Mouse (Mus musculus) cerebellum, postnatal 10 days (tissue): Measurements from ENCODE around the gene Teddm1a.
"Not testable (repeated sequence)": the region's sequence is repeated elsewhere in the genome, so short reads cannot be mapped to it uniquely, and the experiment has no call there.

Experiments
- DNase-seq, 2 experiments: peaks; one replicate each; pipeline ENCODE4 v3.0.0; 2021; ENCODE audit warnings: mixed read lengths in 2 of 2

Teddm1a gene

DNA sequence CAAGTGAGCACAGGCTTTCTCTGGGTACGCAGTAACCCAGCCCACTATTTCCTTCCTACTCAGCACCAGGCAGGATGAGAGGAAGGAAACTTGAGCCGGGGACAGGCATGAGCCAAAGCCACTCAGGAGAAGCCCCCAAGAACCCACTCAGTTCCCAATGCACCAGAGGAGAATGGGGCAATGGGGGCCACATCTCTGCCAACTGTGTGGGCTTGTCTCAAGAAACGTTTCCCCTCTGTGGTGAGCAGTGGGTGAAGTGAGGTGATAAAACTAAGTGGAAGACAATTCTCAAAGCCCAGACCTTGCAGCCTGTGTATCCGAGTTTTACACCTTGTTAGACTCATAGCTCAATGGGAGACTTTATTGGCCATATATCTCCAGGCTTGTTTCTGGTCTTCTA is at the start of gene Teddm1a:
Teddm1a (plus strand) TSS at position 301 of the 400 bp plus-strand sequence.
- no peak for DNase-seq

DNA sequence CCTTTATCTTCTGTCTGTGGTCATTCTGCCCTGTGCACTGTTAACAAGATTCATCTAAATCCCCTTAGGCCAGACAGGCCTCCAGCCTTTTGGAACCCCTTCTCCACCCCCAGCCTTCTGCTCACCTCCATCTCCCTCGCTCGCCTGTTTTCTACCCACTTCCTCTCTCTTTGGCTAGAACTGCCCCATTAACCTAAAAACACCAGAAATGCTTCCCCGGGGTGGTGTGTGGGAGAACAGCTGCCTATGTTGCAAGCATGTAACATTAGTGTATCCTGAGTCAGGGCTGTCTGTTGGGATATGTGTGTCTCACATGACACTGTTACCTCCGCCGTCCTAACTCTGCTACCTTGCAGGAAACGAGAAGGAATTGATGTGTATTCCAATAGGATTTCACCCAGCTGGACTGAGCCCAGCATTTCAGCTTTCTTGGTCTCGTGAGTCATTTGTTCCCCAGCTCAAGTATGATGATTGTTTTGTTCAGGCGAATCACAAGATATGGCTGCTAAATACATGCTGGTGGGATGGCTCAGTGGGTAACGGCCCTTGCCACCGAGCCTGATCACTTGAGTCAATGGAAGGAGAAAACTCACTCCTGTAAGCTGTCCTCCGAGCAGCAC is 49.3 kb upstream of the Teddm1a start:
- DNase-seq, result no peak

DNA sequence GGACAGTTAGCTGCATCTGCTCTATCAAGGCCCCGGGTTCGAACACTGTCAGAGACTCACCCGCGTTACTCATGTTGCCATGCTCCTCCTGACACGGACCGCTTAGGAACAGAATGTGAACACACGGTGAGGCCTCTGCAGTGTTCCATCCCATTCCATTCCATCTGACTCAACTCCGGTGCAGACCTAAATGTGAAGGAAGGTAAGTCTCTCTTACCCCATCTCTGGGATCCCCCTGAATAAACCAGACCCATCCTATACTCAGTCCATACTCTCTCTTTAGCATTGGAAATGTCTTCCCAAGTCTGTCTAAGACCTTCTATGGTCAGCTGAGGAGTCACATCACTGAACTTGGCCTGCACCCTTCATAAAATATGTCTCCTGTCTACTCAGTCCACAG is 47.5 kb upstream of the Teddm1a start, which contains the start of gene Rgsl1:
Rgsl1 (minus strand) TSS at position 101 of the 400 bp plus-strand sequence.
- DNase-seq, result no peak

DNA sequence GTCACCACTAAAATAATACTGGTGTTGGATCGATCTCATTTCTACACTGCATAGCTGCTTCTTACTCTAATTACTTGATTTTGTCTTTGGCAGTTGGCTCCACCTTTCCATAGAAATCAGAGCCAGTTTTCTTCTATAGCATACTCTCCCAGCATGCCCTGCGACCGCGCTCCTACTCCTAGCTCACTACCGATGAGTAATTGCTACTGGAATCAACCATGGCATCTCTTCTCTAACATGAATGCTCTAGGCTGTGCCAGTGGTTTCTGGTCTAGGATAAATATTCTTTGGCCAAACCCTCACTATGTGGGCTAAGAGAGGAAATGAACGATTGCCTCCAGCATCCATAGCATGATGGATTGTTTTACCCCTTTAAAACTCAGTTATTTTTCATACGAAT is 45.1 kb upstream of the Teddm1a start:
- DNase-seq, result no peak

DNA sequence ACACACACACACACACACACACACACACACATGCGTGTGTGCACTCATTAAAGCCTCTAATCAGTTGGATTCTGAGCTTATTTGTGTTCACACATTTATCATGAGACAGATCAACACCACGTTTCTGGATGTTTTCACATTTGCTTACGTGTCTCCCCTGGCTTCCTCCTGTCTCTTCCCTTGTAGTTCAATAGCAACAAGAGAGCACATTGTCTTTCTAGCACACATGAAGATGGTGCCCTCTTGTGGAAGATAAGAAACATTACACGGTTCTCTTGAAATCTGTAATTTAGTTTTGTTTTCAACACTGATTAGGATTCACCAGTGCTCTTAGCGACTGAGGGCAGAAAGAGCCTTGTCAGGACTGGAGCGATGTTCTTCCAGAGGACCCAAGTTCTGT is 44.7 kb upstream of the Teddm1a start:
- DNase-seq, result peak; percentile 5 to 25

DNA sequence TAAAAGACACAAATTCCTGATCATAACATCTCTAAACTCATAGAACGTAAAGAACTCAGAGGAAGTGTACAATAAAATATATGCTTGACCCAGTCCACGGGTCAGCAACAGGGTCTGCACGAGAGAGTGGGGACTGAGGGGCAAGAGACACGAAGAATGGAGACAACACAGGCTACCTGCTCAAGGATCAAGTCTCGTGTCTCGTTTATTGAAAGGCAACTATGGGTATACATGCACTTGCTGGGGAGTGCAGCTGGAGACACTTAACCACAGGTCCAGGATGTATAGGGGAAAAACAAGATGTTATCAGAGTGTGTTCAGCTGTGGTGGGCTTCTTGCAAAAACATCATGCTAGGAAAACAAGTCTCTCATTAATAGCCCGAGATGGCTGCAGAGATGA is 38.8 kb upstream of the Teddm1a start:
- DNase-seq, result not testable (repeated sequence)

DNA sequence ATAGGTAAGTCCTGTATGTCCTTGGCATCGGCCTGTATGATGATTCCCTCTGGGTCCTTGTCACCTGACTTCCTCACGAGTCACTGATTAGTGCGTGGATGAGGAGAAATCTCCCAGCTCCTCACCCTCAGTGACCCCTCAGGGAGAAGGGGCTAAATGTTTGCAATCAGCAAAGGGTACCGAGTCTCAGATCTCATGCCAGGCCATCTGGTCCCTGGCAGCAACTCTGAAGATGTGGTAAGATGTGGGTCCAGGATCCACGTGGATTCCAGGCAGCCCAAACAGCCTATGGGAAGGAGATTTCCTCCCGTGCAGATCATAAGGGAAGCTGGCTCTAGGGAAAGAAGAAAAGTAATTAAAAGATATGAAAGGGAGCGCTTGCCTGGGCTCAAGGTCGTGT is 35.6 kb upstream of the Teddm1a start:
- peak; percentile 47 to 54 for DNase-seq

DNA sequence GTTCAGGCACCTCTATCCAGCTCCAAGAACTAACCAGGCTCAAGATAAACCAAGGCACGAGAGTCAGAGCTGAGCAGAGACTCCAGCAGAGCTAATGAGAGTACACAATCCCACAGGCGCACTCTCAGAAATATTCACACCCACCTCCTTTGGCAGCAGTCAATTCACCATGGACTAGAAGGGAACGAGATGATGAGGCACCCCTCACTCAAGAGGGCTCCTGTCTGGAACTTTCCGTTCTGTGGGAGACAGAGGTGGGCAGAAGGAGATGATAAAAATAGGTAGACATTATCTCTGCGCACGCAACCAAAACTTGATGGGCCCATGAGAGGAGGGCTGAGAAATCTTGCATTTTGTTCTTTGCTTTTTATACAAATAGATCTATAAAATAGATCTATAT is 17.5 kb upstream of the Teddm1a start, which contains the start of gene Teddm1b:
Teddm1b (plus strand) TSS at position 301 of the 400 bp plus-strand sequence.
- DNase-seq, result no peak

DNA sequence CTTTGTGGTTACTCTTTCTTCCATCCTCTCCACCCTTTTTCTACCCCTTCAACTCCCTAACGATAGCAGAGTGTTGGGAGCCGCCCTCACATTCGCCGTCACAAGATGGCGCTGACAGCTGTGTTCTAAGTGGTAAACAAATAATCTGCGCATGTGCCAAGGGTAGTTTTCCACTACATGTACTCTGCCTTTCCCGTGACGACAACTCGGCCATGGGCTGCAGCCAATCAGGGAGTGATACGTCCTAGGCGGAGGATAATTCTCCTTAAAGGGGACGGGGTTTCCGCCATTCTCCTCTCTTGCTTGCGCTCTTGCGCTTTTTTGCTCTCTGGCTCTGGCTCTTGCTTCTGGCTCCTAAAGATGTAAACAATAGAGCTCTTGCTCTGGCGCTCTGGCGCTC is 11.2 kb upstream of the Teddm1a start:
- DNase-seq, result not testable (repeated sequence)

DNA sequence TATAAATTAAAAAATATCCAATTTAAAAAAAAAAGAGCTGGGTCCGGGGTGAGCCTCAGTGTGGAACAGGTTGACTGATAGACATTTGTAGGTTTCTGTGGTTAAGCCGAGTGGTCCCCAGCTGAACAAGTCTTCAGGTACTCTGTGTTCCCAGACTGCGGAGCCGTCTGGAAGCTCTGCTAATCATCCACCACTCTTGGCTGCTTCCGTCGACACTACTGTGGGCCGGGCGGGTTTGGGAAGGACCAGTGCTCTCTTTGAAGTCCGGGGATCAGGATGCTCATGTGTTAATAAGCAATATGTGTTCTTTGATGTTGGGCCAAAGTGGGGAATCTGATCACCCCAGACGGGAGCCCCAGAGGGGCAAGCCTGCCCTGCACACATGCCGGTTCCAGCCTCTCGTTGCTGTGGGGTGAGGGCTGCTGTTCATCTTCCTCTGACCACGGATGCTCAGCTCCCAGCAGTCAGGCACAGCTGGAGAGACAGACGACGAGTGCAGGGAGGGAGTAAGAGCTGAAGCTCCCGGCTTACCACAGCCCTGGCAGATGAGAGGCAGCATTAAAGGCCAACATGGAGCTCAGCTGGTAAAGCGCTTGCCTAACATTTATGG is 5.4 kb upstream of the Teddm1a start:
- DNase-seq, result no peak

DNA sequence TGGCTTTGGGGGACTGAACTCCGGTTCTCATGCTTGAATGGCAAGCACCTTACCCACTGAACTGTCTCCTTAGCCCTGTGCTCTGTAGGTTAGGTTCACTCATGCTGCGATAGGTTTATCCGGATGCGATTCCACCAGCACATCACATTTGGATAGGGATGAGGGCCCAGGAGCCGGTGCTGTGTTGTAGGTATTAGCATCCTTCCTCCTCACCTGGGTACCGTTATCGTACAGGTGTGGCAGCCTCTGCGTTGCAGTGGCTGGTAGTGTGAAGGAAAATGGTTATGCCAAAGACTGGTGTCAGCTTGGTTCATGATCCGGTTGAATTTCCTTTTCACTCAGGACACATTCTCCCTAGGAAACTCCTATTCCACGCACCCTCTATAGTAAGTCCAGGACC is 1.4 kb upstream of the Teddm1a start:
- DNase-seq, result no peak

DNA sequence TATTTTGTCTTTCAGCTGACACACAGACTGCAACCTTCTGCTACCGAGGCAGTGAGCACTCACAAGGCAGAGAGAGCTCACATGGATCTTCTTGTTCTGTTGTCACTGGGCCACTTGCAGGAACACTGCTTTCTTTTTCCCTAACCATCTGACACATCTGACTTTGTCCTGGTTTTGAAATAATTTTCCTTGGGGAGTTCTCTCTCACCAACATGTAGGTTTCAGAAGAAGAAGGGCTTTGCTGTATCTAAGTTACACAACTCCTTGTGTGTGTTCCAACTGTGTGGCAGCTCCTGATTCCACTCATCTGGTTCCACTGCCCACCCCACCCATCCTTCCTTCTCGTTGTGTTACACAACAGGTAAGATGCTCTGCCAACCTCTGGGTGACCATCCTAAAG is 2.2 kb downstream of the Teddm1a start:
- DNase-seq, result no peak

DNA sequence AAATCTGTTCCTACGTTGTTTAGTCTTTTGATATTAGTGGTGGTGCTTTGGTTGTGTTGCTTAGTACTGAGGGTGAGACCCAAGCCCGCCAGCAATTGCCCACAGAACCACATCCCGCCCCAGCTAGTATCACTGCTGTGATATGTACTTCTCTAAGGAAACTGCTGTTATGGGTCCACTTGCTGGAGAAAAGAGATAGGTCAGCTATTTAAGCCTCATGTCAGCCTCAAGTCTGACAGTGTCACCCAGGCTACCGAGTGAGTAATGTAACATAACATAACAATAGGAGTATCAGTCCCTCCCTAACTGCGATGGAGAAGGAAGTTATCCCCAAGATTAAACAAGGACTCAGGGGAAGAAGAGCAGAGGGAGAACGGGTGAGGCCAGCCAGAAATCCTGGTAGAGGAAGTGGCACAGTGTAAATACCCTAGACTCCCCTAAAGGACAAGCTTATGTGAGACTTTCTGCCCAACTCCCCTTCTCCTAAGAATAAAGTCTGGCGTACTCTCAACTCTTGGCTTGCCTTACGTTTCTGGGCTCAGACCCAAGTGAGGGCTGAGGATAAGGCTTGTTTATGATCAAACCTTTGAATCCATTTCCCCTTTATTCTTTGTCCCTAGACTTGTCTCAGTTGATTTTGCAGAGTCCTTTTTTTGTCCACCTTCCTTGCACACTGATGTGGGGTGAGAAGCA is 2.8 kb downstream of the Teddm1a start:
- DNase-seq, result no peak

DNA sequence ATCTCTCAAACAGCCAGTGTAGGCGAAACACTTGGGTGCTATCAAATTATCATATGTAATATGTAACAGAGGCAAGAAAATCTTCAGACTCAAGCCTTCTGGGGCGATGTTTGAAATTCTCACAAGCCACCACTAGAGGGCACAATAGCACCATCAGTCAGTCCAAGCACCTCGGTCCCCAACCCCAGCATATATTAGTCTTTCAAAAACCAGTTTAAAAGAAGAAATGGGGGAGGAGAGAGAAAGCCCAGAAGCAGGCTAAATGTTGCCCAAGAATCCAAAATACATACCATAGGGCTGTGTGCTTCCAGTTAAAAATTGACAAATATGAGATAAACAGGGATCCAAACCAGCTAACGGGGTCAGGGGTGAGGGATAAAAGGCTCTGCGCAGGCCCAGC is 3.4 kb downstream of the Teddm1a start:
- DNase-seq, result peak; percentile 84 to 89

DNA sequence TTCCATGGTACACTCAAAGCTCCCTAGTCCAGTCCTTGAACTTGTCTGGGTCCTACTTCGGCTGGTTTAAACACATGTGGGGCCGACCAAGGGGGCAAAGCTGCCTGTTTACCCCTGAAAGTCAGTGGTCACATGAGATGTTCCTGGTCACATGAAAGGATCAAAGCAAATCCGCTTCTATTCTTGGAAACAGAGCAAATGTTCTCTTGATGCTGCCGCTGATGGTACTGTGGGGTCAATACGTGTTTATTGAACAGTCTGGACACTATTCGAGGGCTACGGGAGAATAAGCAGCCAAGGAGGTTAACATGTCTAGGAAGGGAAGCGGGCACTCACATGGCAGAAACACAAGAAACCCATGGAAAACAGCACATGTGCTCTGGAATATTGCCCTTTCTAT is 5.7 kb downstream of the Teddm1a start:
- no peak for DNase-seq

DNA sequence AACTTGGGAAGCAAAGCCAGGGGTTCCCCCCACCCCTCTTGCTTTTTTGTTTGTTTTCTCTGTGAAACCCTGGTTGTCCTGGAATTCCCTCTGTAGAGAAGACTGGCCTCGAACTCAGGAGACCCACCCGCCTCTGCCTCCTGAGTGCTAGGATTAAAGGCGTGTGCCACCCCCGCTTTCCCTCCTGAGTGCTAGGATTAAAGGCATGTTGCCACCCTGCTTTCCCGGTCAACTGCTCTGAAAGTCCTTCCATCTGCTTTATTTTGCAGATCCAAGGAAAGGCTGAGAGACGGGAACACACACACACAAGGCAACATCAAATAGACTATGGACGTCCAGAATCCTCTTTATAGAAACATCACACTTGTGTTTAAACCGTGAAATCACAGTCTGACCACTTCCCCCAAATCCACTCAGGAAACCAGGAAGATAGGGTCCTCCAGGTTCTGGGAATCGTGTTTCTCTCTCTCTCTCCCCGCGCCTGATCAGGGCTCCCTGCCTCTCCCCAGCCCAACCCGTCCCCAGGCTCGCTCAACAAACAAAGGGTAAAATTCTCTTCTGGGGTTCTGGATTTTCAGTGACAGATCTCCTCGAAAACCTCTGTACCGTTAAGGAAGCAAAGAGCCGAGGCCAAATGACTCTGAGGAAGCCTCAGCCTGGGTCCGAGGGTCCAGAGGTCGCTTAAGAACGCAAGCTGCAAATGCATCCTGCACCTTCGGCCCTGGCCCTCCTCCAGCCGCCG is 7.6 kb downstream of the Teddm1a start:
- DNase-seq, result peak in 1 of 2 experiments; percentile 44

DNA sequence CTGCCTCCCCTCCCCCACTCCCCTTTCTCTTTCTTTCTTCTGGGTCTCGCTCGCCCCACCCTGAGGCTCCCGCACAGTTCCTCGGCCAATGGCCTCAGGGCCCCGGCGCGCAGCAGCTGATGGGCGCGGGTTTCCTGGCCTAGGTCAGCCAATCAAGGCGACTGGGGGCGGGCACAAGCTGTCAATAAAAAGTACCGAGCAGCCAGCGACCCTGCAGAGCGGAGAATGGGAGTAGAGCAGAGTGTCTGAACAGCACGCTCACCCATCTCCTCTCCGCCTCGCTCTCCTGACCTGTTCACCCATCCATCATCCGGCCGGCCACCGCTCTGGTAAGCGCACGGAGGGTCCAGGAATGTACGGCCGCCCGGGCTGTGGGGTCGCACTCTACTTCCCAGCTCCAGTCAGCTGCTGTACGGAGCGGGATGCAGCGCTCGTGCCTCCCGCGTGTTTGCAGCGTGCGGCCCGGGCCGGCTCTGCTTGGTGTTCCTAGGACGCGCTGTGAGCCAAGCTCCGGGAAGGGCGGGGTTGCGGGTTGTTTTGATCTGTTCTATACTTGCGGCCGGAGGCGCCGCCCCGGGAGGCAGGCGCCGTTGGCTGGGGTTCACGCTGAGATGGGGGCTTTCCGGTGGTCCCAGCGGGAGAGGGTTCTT is 8.3 kb downstream of the Teddm1a start, which contains the start of the genes Glul and Teddm2:
Glul (plus strand) TSS at position 214 of the 650 bp plus-strand sequence.
Teddm2 (minus strand) TSS at position 498 of the 650 bp plus-strand sequence.
- DNase-seq, result peak; percentile 99

DNA sequence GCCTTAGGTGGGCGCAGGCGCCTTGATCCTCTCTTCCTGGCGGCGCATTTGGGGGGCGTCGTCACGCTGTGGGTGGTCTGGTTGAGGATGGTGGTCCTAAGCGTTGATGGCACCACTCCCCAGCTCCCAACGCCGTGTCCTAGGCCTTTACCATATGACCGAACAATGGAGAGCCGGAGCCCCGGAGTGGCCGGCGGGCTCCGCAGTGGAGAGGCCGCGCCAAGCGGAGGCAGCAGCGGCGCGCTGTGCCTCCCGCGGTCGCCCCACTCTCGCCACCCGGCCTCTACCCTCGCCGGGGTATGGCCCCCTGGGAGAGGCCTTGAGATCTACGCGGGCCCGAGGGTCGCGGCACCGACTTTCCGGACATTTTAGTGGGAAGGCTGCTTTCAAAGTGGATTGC is 8.8 kb downstream of the Teddm1a start:
- no peak for DNase-seq

DNA sequence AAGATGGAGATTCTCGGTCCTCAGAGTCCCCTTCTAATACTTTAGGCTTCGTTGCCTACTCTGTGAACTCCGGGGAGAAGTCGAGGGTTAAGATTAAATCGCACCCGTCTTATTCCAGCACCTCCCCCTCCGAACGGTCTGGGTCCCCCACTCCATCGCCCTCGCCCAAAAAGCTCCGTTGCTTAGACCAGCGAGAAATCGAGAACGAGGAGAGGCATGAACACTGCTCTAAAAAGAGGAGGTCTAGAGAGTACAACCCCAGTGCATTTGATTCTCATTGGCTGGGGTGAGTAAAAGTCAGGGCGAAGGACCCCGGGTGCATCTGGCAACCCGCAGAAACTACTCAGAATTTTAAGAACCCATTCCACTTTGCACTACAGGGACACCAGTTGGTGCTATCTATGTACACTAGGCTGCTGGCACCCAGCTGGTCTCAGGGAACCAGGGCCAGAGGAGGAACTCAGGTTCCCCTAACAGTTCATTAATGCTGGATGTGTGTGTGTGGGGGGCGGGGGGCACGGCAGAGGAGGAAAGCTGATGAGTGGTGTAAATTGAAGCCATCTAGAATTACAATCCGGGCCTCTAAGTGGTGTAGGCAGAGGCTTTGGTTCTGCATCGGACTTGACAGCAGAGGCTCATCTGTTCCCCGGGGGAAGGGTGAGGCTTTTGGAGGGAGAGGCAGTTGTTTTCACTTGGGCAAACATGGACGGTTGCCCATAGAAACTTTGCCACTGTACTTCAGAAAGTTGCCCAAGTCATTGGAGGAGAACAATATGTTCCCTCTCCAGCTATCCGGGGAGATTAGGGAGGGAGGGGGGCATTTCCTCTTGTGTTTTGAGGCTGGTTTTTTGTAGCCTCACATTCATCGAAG is 9.6 kb downstream of the Teddm1a start:
- DNase-seq, result peak; percentile 41 to 47

DNA sequence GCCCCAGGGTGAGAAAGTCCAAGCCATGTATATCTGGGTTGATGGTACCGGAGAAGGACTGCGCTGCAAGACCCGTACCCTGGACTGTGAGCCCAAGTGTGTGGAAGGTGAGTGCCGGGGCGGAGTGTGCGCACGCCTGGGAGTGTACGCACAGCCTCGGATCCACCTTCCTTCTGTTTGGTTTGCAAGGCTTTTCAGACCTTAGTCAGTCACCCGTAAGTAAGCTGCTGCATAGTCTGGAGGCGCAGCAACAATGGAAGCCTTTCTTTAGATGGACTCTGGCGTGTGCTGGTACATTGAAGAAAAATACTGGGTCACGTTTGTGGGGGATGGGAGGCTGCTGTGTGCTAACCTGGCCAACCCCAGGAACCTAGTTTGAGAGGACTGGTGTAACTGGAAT is 11.5 kb downstream of the Teddm1a start:
- peak in 1 of 2 experiments; percentile 12 for DNase-seq

DNA sequence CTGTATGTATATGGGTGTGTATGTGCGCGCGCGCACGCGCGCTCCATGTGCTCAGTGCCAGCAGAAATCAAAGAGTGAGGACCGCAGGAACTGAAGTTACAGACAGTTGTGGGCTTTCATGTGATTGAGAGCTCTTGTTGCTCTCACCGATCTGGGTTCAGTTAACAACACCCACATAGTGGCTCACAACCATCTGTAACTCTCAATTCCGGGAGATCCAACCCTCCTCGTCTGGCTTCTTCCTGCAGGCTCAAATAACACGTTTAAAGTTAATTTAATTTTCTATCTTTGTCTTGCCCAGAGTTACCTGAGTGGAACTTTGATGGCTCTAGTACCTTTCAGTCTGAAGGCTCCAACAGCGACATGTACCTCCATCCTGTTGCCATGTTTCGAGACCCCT is 12.7 kb downstream of the Teddm1a start:
- DNase-seq, result no peak

DNA sequence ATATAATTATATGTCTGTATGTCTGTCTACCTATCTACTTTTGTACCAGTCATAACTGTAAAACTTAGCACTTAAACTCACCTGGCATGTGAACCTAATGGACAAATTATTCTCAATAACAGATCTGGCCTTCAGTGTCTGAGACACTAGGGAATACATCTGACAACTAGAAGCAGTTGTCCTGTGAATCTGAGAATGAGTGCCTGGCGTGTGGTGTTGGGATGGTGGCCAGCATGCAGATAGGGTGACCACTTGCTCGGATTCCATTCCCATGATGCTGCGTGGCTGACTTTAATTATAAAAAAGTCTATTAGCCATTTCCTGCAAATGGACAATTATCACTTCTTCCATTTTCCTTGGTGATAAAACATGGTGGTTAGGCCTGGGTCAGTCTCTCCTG is 14.3 kb downstream of the Teddm1a start:
- no peak for DNase-seq
